Mouse (Mus musculus): ENCODE data around the gene Rasl11b.

DNA sequence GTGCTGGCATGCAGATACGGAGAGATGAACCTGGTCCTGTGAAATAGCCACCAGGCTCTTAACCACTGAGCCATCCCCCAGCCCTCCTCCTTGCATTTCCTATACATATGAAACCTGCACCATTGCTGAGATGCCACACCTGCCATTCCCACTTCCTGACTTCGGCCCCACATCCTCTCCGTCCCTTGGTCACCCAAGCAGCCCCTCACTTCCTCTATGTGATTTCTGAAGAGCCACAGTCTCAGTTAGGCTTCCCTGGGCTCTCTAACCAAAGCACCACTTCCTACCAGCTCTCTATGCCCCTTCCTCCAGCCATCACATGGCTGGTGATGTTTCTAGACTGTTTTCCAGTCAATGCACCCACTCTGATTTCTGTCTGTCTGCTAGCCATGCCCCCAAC, 28.4 kb upstream of the Rasl11b start:
- TF ChIP-seq POLR2A (IDR thresholded peaks at IDR 0.05; ENCODE audit: low read depth, low read length) (no peak), CTCF (IDR thresholded peaks at IDR 0.05; ENCODE audit: extremely low read depth, insufficient read length, insufficient replicate concordance, low read depth, low read length) (no peak)

Measured in small intestine, adult 2 months (tissue).